Mouse (Mus musculus) left cerebral cortex, adult 9 months (tissue): Measurements from ENCODE around the gene Olfr1099.

ENCODE experiments used
- DNase-seq, 2 experiments: peaks; one replicate each; pipeline ENCODE4 v3.0.0; 2022; ENCODE audit warnings: low spot score in 2 of 2

The Olfr1099 gene

DNA sequence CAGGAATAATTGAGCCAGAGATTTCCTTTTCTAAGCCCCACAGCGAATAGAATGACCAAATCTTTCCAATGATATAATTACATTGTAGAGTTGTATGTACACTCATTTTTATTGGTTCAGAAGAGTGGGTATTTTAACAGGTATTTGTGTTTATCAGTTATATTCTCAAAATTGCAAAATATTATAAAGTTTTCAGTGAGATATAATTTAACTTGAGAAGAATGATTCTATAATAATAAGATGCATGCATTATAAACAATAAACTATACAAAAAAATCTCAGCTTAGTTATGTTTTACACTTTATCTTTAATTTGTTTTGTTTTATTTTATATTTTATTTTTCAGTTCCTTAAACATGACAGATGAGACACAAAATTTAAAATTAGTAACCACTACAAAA is at the start of gene Olfr1099:
Olfr1099 (minus strand) TSS at position 101 of the 400 bp plus-strand sequence.
- no peak for DNase-seq

DNA sequence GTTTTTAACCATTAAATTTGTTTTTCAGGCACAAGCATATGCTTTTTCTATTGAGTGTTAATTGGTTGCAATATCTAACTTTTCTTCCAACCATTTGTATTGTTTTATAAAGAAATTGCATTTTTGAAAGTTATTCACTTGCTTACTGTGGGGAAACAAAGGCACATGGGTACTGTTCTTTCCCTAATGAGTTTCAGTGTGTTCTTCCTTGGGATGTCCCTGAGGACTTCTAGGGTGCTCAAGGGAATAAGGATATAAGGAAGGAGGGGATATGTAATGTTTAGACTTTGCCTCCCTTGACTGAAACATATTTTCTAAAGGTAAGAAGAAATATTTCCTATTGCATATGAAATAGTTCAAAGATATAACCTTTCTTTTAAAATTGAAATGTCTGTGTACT is 37.6 kb upstream of the Olfr1099 start, which contains the start of gene Olfr1102:
Olfr1102 (plus strand) TSS at position 301 of the 400 bp plus-strand sequence.
- no peak for DNase-seq

DNA sequence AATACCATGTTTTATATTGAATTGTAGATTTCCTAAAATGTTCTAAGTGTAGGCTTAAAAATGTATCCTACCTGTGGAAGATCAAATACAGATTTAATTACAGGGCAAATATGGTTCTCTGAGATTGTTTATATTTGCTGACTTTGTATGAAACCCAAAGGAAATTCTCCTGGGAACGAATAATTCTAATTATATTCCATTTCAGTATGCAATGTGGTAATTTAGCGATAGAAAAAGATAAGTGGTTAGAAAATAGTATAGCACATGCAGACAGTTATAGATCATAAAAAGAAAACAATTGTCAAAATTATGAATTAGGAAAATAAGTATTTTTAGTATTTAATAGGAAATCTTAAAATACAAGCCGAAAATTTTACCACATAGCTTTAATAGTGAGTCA is 30.6 kb upstream of the Olfr1099 start, which contains the start of gene Olfr1101:
Olfr1101 (minus strand) TSS at position 101 of the 400 bp plus-strand sequence.
- no peak for DNase-seq

DNA sequence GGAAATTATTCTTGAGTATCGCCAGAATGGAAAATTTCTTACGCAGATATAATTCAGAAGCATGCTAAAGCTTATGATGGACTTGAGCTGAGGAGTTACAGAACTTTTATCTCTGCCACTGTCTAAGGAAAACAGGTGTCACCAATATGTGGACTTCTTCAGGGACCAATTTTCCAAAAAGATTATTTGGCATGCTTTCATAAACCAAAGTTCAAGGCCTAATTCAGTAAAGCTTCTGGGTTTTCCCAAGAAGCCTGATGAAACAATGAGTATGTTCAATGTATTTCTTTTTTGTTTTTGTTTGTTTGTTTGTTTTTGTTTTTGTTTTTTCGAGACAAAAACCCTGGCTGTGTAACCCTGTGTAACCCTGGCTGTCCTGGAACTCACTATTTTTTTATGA is 19.4 kb upstream of the Olfr1099 start, which contains the start of gene Olfr1100:
Olfr1100 (minus strand) TSS at position 101 of the 400 bp plus-strand sequence.
- no peak for DNase-seq

DNA sequence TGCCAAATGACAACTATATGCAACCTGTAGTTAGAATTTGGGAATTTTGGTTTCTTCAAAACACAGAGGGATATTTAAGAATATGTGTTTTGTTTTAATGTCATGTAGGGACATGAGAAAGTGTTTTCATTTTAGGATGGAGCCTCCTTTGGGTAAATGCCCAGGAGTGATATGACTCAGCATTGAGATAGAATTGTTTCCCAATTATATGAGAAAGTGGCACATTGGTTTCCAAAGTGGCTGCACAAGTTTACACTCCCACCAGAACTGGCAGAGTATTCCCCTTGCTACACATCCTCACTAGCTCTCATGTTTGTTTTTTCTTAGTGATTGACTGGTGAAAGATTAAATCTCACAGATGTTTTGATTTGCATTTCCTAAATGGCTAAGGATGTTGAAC is 33.9 kb downstream of the Olfr1099 start:
- DNase-seq: peak; percentile 3 to 23

DNA sequence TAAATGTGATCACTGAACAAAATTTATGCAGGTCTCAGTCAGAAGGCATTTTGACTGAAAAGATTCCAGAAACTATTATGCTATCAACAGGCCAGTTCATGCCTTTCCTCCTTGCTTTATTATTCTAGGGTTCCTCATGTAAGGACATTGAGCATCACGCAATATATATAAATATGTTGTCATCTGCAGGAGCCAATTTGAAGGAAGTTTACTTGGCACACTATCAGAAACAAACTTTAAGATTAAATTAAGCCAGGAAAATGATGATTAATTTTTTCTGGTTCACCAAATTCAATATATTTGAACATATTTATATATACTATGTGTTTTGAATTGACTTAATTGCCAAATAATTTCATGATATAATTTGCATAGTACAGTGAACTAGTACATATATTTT is 36.0 kb downstream of the Olfr1099 start, which contains the start of gene Olfr1098:
Olfr1098 (minus strand) TSS at position 101 of the 400 bp plus-strand sequence.
- DNase-seq: no peak

DNA sequence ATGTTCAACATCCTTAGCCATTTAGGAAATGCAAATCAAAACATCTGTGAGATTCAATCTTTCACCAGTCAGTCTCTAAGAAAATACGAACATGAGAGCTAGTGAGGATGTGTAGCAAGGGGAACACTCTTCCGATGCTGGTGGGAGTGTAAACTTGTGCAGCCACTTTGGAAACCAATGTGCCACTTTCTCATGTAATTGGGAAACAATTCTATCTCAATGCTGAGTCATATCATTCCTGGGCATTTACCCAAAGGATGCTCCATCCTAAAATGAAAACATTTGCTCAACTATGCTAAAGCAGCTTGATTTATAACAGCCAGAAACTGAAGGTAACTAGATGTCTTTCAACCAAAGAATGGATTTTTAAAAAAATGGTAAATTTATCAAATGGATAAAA is 54.8 kb downstream of the Olfr1099 start:
- peak; percentile 0 to 2 for DNase-seq
